Mouse (Mus musculus): ENCODE measurements around the gene Slc43a3.

DNA sequence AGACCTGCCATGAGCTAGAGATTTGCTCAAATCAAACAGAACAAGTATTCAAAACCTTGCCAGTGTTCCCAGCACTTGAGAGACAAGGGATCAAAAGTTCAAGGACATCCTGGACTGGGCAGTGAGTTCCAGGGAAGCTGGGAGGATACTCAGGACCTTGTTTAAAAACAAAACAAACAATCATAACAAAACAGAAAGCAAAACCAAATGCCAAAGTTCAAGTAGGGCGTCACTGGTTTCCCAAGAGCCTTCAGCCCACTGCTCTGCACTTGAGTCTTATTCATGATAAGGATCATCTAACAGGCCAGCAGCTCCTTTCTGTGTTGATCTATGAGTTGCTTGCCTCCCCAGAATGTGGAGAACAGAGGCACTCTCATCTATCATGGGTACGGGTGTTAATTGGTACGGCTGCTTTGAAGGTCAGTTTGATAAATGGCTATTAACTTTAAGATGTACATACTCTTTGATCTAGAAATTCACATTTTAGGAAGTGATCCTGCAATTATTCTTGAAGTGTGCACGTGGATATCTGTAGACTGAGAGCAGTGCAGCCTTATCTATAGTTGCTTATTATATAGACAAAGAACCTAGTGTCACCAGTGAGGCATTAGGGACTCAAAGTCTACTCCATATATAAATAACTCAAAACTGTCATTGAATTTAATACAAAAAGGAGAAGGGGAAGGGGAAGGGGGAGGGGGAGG, 40.7 kb upstream of the Slc43a3 start:
- no peak for TF ChIP-seq CTCF (IDR thresholded peaks at IDR 0.05; ENCODE audit: extremely low read depth, insufficient read depth, insufficient read length, insufficient replicate concordance)
- no peak for TF ChIP-seq POLR2A (IDR thresholded peaks at IDR 0.05; ENCODE audit: low read depth, low read length)

All from spleen, adult 2 months (tissue).